Mouse (Mus musculus) liver, postnatal 0 days (tissue): ENCODE measurements at regions not wholly inside any gene's neighbourhood (a gene's known extent, or its start where the extent isn't known, plus 50 kb on each side); places are given as distances from the start of the nearest gene placed in this dataset.
"Not testable (repeated sequence)": the region's sequence is repeated elsewhere in the genome, so short reads cannot be mapped to it uniquely, and the experiment has no call there.

ENCODE experiments used
- ATAC-seq: fragments of 200-750 bp; cut with Nextera tagmentation; 2 replicates; pipeline ENCODE4 v1.8.0; 2017; ENCODE audit warnings: mild to moderate bottlenecking, moderate library complexity
- DNase-seq: peaks from one replicate; pipeline ENCODE4 v3.0.0-alpha.2; 2016
- H3K27ac ChIP-seq: fragments of 300-500 bp; sonication (generic); 2 replicates; pipeline ENCODE4 v1.5.1; 2014; ENCODE audit warnings: antibody characterized with exemption, moderate library complexity, mild to moderate bottlenecking, low read depth
- H3K27me3 ChIP-seq: fragments of 300-500 bp; sonication (generic); 2 replicates; pipeline ENCODE4 v1.6.1; 2014; ENCODE audit warnings: low read length, control low read depth, mixed read lengths; ENCODE audit not compliant: insufficient read depth
- H3K36me3 ChIP-seq: fragments of 300-500 bp; sonication (generic); replicated peaks from 2 replicates; pipeline ENCODE4 v1.6.1; 2014; ENCODE audit warnings: mild to moderate bottlenecking, control low read depth, low read length, moderate library complexity, mixed read lengths; ENCODE audit not compliant: insufficient read depth
- H3K4me1 ChIP-seq: fragments of 300-500 bp; sonication (generic); 2 replicates; pipeline ENCODE4 v1.6.1; 2014; ENCODE audit warnings: antibody characterized with exemption, mild to moderate bottlenecking, control low read depth; ENCODE audit not compliant: insufficient read depth
- H3K4me2 ChIP-seq: fragments of 300-500 bp; sonication (generic); 2 replicates; pipeline ENCODE4 v1.6.1; 2014; ENCODE audit warnings: low read depth, mild to moderate bottlenecking, low read length, moderate library complexity, mixed read lengths
- H3K4me3 ChIP-seq: fragments of 300-500 bp; sonication (generic); 2 replicates; pipeline ENCODE4 v1.5.1; 2014; ENCODE audit warnings: low read depth, low read length
- H3K9ac ChIP-seq: fragments of 300-500 bp; sonication (generic); replicated peaks from 2 replicates; pipeline ENCODE4 v1.6.1; 2014; ENCODE audit warnings: mild to moderate bottlenecking, moderate library complexity
- H3K9me3 ChIP-seq: fragments of 300-500 bp; sonication (generic); 2 replicates; pipeline ENCODE4 v1.6.1; 2016; ENCODE audit warnings: mild to moderate bottlenecking, control low read depth, low read length, mixed read lengths
- CTCF ChIP-seq: sonication (generic); IDR thresholded peaks from 2 replicates; pipeline ENCODE4 v1.5.1; 2016; ENCODE audit warnings: antibody characterized with exemption, low read depth
- EP300 ChIP-seq: IDR thresholded peaks from 2 replicates; pipeline ENCODE4 v1.6.1; 2016; ENCODE audit warnings: antibody characterized with exemption, low read depth, mild to moderate bottlenecking
- WGBS: fragments of 180-500 bp; shearing (Covaris S2); extraction: QIAGEN DNeasy Blood & Tissue Kit; methylation state at CpG from one replicate; pipeline ENCODE4 v1.1.7; 2014; ENCODE audit not compliant: insufficient replicate concordance; 5-methylcytosine and 5-hydroxymethylcytosine counted together

DNA sequence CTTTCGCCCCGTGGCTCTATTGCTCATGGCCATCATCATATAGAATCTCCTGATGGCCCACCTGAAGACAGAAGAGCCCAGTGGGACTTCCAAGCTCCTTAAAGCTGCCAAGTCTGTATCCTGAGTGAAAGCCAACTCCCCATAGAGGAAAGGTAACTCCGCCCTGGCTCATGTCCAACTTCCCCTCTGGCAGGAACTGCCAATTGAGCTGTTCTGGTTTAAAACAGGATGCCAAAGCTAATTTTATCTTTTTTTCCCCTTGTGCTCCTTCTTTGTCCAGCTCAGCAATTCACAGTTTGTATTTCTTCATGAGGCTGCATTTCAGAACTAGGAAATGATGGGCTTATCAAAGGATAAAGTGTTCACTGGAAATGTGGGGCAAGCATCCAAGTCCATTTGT, 215.3 kb downstream of the Fam198b start:
- H3K27ac ChIP-seq = no peak overlapping the region
- whole genome bisulfite sequencing = 65% methylated on average over 3 of the region's 3 CpGs
- no peaks in the 10 kb centered on the region for H3K36me3 ChIP-seq
- no peak for TF ChIP-seq CTCF
- TF ChIP-seq EP300 = peak; percentile 34; the same call in 1 of the 2 replicates
- no peaks in the 10 kb centered on the region for H3K4me1 ChIP-seq
- DNase-seq (peak; percentile 15), ATAC-seq (no peak)
- no peaks in the 10 kb centered on the region for H3K27me3 ChIP-seq
- no peak overlapping the region for H3K9ac ChIP-seq
- H3K4me2 ChIP-seq = no peak overlapping the region
- no peak overlapping the region for H3K4me3 ChIP-seq
- H3K9me3 ChIP-seq = no peaks in the 10 kb centered on the region

DNA sequence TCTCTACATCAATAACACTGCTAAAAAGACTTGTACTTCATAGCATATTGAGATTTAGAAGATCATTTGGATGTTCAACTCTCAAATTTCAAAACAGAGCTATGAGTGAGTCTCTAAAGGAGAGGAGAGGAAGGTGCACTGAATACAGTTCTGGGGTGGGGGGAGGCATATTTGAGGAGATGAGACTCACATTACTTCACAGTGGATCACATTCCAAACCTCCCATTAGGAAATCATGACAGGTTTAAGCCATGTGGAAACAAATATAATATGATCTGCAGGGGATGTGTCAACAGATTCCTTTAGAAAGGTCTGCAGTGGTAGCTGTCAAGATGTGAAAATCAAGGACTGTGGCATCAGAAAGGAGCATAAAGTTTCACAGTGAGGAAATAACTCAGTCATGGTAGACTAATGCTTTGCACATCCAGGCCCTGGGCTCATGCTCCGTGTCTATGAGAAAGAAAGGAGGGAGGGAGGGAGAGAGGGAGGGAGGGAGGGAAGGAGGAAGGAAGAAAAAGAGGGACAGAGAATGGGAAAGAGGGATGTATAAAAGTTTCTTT, 235.9 kb downstream of the Fam198b start:
- TF ChIP-seq EP300 = no peak
- no peak for TF ChIP-seq CTCF
- Histone ChIP-seq H3K9ac (no peak overlapping the region), H3K27ac (no peak overlapping the region), H3K27me3 (no peaks in the 10 kb centered on the region), H3K4me3 (no peak overlapping the region), H3K4me1 (no peaks in the 10 kb centered on the region), H3K9me3 (no peaks in the 10 kb centered on the region), H3K36me3 (no peaks in the 10 kb centered on the region), H3K4me2 (no peak overlapping the region)
- DNase-seq (no peak), ATAC-seq (no peak)
- WGBS = 48% methylated on average over 1 of the region's 1 CpGs

DNA sequence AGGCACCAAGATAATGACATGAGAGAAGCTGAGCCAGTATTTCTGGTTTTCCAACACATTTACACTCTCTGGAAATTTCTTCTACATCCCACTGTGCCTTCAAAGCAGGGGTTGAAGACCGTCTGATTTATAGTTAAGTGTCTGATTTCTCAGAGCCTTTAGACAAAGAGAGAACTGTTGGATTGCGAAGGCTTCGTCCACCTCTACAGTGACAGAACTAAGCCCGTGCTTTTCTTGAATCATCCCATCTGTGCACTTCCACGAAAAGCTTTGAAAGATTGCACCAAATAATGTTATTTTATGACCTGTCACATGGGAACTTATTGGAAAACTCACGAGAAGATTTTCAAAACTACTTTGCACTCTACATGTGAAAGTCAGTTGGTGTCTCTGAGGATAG, 239.3 kb downstream of the Fam198b start:
- 79% methylated on average over 6 of the region's 6 CpGs for WGBS
- Histone ChIP-seq H3K36me3 (no peaks in the 10 kb centered on the region), H3K27me3 (no peaks in the 10 kb centered on the region), H3K9ac (no peak overlapping the region), H3K4me1 (no peaks in the 10 kb centered on the region), H3K9me3 (no peaks in the 10 kb centered on the region), H3K4me2 (no peak overlapping the region), H3K4me3 (no peak overlapping the region), H3K27ac (no peak overlapping the region)
- DNase-seq (no peak), ATAC-seq (no peak)
- TF ChIP-seq CTCF (no peak), EP300 (no peak)

DNA sequence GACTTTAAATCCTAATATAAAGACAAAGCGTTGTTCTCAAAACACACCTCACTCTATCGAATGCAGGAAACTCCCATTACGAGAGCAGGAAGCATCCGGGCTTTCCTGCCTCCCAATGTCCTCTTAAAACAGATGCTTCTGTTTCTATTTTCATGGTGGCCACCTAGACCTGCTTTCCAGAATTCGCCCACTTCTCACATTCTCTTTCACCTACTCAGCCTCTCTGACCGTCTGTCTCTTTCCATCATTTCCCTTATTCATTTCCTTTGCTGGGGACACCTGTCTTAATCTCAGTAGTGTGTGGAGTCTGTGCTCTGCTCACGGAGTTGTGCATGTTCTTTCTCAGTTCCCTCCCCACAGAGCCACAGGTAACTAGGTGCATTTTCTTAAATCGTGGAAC, 240.3 kb downstream of the Fam198b start:
- TF ChIP-seq CTCF (no peak), EP300 (no peak)
- Histone ChIP-seq H3K27ac (no peak overlapping the region), H3K4me2 (no peak overlapping the region), H3K9me3 (no peaks in the 10 kb centered on the region), H3K9ac (no peak overlapping the region), H3K4me3 (no peak overlapping the region), H3K36me3 (no peaks in the 10 kb centered on the region), H3K4me1 (no peaks in the 10 kb centered on the region), H3K27me3 (no peaks in the 10 kb centered on the region)
- no peak for ATAC-seq
- WGBS = 68% methylated on average over 8 of the region's 8 CpGs
- DNase-seq = no peak

DNA sequence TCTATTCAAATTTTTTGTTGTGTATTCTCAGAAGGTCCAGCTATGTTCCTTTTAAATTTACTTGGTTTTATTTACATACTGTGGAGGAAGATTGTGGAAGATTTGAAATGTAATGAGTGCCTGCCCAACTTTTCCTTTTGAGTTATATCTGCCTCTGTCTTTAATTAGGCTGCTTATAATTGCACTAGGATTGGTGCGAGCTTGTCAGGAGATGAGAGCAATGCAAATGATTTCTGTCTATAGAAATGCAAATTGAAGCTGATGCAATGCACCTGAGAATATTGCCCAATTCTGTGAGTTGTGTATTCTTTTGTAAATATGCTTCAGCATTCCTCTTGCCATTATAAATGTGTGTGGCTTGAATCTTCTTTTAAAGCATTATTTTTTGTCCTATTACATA, 257.4 kb downstream of the Fam198b start:
- ATAC-seq (no peak), DNase-seq (no peak)
- Histone ChIP-seq H3K36me3 (no peaks in the 10 kb centered on the region), H3K9me3 (no peaks in the 10 kb centered on the region), H3K27me3 (no peaks in the 10 kb centered on the region), H3K9ac (no peak overlapping the region), H3K27ac (no peak overlapping the region), H3K4me1 (no peaks in the 10 kb centered on the region), H3K4me2 (no peak overlapping the region), H3K4me3 (no peak overlapping the region)
- TF ChIP-seq EP300 = no peak
- no peak for TF ChIP-seq CTCF
- 72% methylated on average over 1 of the region's 1 CpGs for WGBS

DNA sequence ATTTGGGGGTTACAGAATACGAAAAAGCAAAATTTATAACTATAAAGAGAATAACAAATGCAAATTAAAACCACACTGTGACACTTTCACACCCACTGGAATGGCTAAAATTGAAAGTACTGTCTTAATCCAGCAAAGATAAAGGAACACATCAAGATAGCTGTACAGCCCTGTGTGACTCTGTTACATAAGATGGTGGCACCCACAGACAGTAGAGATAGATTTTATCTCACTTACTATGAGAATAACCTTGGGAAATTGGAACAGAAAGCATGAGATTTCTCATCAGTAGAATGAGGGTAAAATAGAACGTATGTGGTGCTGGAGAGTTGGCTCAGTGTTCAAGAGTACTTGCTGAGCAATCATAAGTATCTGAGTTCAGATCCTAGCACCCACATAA, 276.1 kb downstream of the Fam198b start:
- Histone ChIP-seq H3K4me3 (no peak overlapping the region), H3K9ac (no peak overlapping the region), H3K9me3 (no peaks in the 10 kb centered on the region), H3K27me3 (no peaks in the 10 kb centered on the region), H3K4me2 (no peak overlapping the region), H3K36me3 (no peaks in the 10 kb centered on the region), H3K4me1 (no peaks in the 10 kb centered on the region), H3K27ac (no peak overlapping the region)
- no peak for DNase-seq
- no peak for ATAC-seq
- TF ChIP-seq CTCF (no peak), EP300 (no peak)
- WGBS = 74% methylated on average over 2 of the region's 2 CpGs

DNA sequence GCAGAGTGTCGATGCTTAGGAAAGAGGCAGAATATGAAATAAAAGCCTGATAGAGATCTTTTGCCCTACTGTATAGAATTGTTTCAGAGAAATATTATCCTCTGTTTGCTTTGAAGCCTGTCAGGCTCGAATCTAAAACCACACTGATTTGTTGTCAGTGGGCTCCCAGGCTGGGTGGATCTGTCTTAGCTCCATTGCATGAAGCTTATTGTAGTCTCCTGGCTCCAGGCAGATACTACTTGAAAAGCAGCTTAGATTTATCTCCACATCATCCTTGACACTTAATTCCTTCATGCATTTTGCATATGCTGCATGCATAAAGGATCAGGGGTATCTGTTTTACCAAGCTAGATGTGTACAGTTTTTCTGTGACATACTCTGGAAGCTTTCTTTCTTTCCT, 297.4 kb downstream of the Fam198b start:
- no peak for ATAC-seq
- no peak overlapping the region for H3K4me3 ChIP-seq
- H3K4me2 ChIP-seq = no peak overlapping the region
- DNase-seq = no peak
- no peaks in the 10 kb centered on the region for H3K27me3 ChIP-seq
- H3K9me3 ChIP-seq = no peaks in the 10 kb centered on the region
- H3K4me1 ChIP-seq = no peaks in the 10 kb centered on the region
- TF ChIP-seq CTCF (no peak), EP300 (no peak)
- H3K27ac ChIP-seq = no peak overlapping the region
- WGBS = 58% methylated on average over 2 of the region's 2 CpGs
- no peaks in the 10 kb centered on the region for H3K36me3 ChIP-seq
- H3K9ac ChIP-seq = no peak overlapping the region

DNA sequence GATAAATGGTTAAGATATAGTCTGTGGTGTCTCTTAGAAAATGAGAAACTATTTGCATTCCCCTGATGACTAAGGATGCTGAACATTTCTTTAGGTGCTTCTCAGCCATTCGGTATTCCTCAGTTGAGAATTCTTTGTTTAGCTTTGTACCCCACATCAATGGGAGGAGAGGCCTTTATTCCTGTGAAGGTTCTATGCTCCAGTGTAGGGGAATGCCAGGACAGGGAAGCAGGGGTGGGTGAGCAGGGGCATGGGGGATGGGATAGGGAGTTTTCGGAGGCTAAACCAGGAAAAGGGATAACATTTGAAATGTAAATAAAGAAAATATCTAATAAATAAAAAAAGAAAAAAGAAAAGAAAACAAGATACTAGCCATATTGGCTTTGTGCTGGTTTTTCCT, 297.8 kb downstream of the Fam198b start:
- H3K4me2 ChIP-seq, H3K4me1 ChIP-seq, H3K27me3 ChIP-seq, H3K36me3 ChIP-seq, ATAC-seq, H3K9me3 ChIP-seq, H3K4me3 ChIP-seq, DNase-seq, H3K27ac ChIP-seq, H3K9ac ChIP-seq: not testable (repeated sequence)
- 69% methylated on average over 2 of the region's 2 CpGs for WGBS
